Mouse (Mus musculus): ENCODE data around the gene Rnaseh1. TPM values are rescaled to one million over a fixed set of nuclear protein-coding genes. Genes with fewer than 3 reads are reported as not detected.
A peak's percentile ranks its signal among the peaks of the same experiment; 100 is the strongest.

Rnaseh1 gene
- polyA plus RNA-seq, 2 experiments = 26.5 to 31.9 TPM

DNA sequence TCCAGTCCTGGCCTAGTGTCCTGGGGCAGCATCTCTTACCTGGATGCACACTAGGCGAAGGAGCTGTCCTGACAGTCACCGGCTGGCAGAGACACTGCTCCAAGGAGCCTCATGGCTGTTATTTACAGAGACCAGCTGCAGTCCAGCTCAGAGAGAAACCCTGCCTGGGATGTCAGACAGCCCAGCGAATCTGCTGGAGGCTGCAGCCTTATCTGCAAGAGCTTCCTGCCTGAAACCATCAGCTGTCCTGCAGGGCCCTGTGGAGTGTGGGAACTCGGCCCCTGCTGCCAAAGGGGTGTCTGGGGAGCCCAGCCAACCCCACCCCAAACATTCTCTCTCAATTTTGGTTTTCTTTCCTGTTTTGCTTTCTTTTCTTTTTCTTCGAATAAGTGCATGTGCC is 26.2 kb upstream of the Rnaseh1 start, which contains the start of gene Colec11:
Colec11 (minus strand) TSS at position 183 of the 400 bp plus-strand sequence.
- 56% methylated on average over 5 of the region's 5 CpGs for WGBS
- ATAC-seq (ENCODE audit: low FRiP score, low read depth) (no peak), DNase-seq (ENCODE audit: low spot score) (no peak)
- TF ChIP-seq POLR2A (IDR thresholded peaks at IDR 0.05; ENCODE audit: borderline replicate concordance, extremely low read depth, insufficient read depth, insufficient read length) = no peak
- no peak within 1 kb of the TSS for H3K4me3 ChIP-seq (replicated peaks; ENCODE audit: low read length)
- no peaks in the 10 kb centered on the region for H3K27me3 ChIP-seq (ENCODE audit: control insufficient read depth, insufficient read depth, low read length)
- H3K36me3 ChIP-seq (ENCODE audit: control insufficient read depth, insufficient read depth, low read length) = peaks cover 3% of the 10 kb centered on the region; the same call in 1 of the 2 replicates
- H3K4me2 ChIP-seq (replicated peaks; ENCODE audit: low read depth, low read length, severe bottlenecking) = no peak within 1 kb of the TSS
- H3K9ac ChIP-seq (ENCODE audit: low read depth, low read length, severe bottlenecking) = no peak within 1 kb of the TSS
- no peaks in the 10 kb centered on the region for H3K9me3 ChIP-seq (ENCODE audit: control insufficient read depth, low read length)
- H3K4me1 ChIP-seq (ENCODE audit: control insufficient read depth, insufficient read depth, low read length) = no peaks in the 10 kb centered on the region
- H3K27ac ChIP-seq (replicated peaks; ENCODE audit: low read depth, low read length) = no peak within 1 kb of the TSS

- ATAC-seq (ENCODE audit: low FRiP score, low read depth) (no peak), DNase-seq (ENCODE audit: low spot score) (no peak)
- H3K27me3 ChIP-seq (ENCODE audit: control insufficient read depth, insufficient read depth, low read length) = no peaks in the 10 kb centered on the region
- no peaks in the 10 kb centered on the region for H3K9me3 ChIP-seq (ENCODE audit: control insufficient read depth, low read length)
- 84% methylated on average over 2 of the region's 2 CpGs for WGBS
- H3K4me3 ChIP-seq (replicated peaks; ENCODE audit: low read length) = no peak overlapping the region
- H3K27ac ChIP-seq (replicated peaks; ENCODE audit: low read depth, low read length) = no peak overlapping the region
- no peaks in the 10 kb centered on the region for H3K4me1 ChIP-seq (ENCODE audit: control insufficient read depth, insufficient read depth, low read length)
- H3K36me3 ChIP-seq (ENCODE audit: control insufficient read depth, insufficient read depth, low read length) = peaks cover 13% of the 10 kb centered on the region
- H3K9ac ChIP-seq (ENCODE audit: low read depth, low read length, severe bottlenecking) = no peak overlapping the region
- H3K4me2 ChIP-seq (replicated peaks; ENCODE audit: low read depth, low read length, severe bottlenecking) = no peak overlapping the region
- no peak for TF ChIP-seq POLR2A (IDR thresholded peaks at IDR 0.05; ENCODE audit: borderline replicate concordance, extremely low read depth, insufficient read depth, insufficient read length)
Measured at GRCm38 (mm10) chr12:28624251-28624650, 25.2 kb upstream of the Rnaseh1 start.

DNA sequence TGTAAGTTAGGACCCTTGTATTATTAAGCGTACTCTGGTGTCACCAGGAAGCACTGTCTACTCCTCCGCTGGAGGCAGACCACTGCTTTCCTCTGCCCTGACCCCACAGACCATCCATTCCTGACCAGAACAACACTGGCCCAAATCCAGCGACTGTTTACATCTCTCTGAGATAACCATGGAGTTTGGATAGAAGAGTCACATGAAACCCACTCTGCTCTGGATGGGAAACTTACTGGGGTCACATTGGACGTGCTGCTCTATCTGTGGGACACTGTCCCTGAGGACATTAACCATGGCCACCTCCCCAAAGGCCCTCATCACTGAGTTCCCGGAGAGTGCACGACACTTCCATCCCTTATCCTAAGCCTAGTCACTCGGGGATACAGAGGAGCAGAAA is 24.0 kb upstream of the Rnaseh1 start:
- no peak overlapping the region for H3K9ac ChIP-seq (ENCODE audit: low read depth, low read length, severe bottlenecking)
- no peaks in the 10 kb centered on the region for H3K4me1 ChIP-seq (ENCODE audit: control insufficient read depth, insufficient read depth, low read length)
- no peak overlapping the region for H3K27ac ChIP-seq (replicated peaks; ENCODE audit: low read depth, low read length)
- H3K27me3 ChIP-seq (ENCODE audit: control insufficient read depth, insufficient read depth, low read length) = no peaks in the 10 kb centered on the region
- 85% methylated on average over 7 of the region's 7 CpGs for WGBS
- H3K36me3 ChIP-seq (ENCODE audit: control insufficient read depth, insufficient read depth, low read length) = peaks cover 24% of the 10 kb centered on the region
- TF ChIP-seq POLR2A (IDR thresholded peaks at IDR 0.05; ENCODE audit: borderline replicate concordance, extremely low read depth, insufficient read depth, insufficient read length) = no peak
- DNase-seq (ENCODE audit: low spot score) (no peak), ATAC-seq (ENCODE audit: low FRiP score, low read depth) (no peak)
- no peak overlapping the region for H3K4me3 ChIP-seq (replicated peaks; ENCODE audit: low read length)
- H3K4me2 ChIP-seq (replicated peaks; ENCODE audit: low read depth, low read length, severe bottlenecking) = no peak overlapping the region
- H3K9me3 ChIP-seq (ENCODE audit: control insufficient read depth, low read length) = no peaks in the 10 kb centered on the region

DNA sequence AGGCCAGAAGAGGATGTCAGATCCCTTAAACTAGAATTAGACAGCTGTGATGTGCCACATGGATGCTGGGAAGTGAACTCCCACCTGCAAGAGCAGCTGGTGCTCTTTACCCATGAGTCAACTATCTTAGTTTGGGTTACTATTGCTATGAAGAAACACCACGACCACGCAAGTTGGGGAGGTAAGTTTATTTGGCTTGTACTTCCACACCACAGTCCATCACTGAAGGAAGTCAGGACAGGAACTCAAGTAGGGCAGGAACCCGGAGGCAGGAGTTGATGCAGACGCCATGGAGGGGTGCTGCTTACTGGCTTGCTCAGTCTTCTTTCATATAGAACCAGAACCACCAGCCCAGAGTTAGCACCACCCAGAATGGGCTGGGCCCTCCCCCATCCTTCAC is 22.3 kb upstream of the Rnaseh1 start:
- WGBS = 63% methylated on average over 4 of the region's 4 CpGs

DNA sequence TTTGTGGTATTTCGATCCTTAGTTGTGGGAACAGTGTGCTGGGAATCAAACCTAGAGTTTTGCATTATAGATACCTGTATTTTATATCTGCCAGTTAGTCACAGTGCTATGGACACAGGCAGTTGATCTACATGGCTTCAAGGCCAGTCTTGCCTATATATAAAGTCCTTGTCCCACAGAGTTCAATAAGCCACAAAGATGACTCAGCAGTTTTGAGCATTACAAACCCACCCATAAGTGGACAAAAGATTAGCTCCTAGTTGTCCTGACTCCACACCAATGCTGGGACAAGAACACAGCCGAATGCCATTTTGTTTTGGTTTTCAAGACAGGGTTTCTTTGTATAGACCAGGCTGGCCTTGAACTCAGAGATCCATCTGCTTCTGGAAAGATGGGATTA is 21.0 kb upstream of the Rnaseh1 start:
- ATAC-seq (ENCODE audit: low FRiP score, low read depth) (no peak), DNase-seq (ENCODE audit: low spot score) (no peak)
- Histone ChIP-seq H3K4me2 (replicated peaks; ENCODE audit: low read depth, low read length, severe bottlenecking) (no peak overlapping the region), H3K27me3 (ENCODE audit: control insufficient read depth, insufficient read depth, low read length) (no peaks in the 10 kb centered on the region), H3K9ac (ENCODE audit: low read depth, low read length, severe bottlenecking) (no peak overlapping the region), H3K4me1 (ENCODE audit: control insufficient read depth, insufficient read depth, low read length) (no peaks in the 10 kb centered on the region), H3K9me3 (ENCODE audit: control insufficient read depth, low read length) (no peaks in the 10 kb centered on the region), H3K4me3 (replicated peaks; ENCODE audit: low read length) (no peak overlapping the region), H3K27ac (replicated peaks; ENCODE audit: low read depth, low read length) (no peak overlapping the region), H3K36me3 (ENCODE audit: control insufficient read depth, insufficient read depth, low read length) (peaks cover 55% of the 10 kb centered on the region)
- no peak for TF ChIP-seq POLR2A (IDR thresholded peaks at IDR 0.05; ENCODE audit: borderline replicate concordance, extremely low read depth, insufficient read depth, insufficient read length)
- WGBS = 95% methylated on average over 2 of the region's 2 CpGs

More for the DNA sequence above, 22.3 kb upstream of the Rnaseh1 start:
- no peaks in the 10 kb centered on the region for H3K9me3 ChIP-seq (ENCODE audit: control insufficient read depth, low read length)
- no peak overlapping the region for H3K27ac ChIP-seq (replicated peaks; ENCODE audit: low read depth, low read length)
- H3K4me1 ChIP-seq (ENCODE audit: control insufficient read depth, insufficient read depth, low read length) = no peaks in the 10 kb centered on the region
- H3K27me3 ChIP-seq (ENCODE audit: control insufficient read depth, insufficient read depth, low read length) = no peaks in the 10 kb centered on the region
- no peak overlapping the region for H3K4me2 ChIP-seq (replicated peaks; ENCODE audit: low read depth, low read length, severe bottlenecking)
- no peak for DNase-seq (ENCODE audit: low spot score)
- no peak for ATAC-seq (ENCODE audit: low FRiP score, low read depth)
- TF ChIP-seq POLR2A (IDR thresholded peaks at IDR 0.05; ENCODE audit: borderline replicate concordance, extremely low read depth, insufficient read depth, insufficient read length) = no peak
- no peak overlapping the region for H3K9ac ChIP-seq (ENCODE audit: low read depth, low read length, severe bottlenecking)
- no peak overlapping the region for H3K4me3 ChIP-seq (replicated peaks; ENCODE audit: low read length)
- H3K36me3 ChIP-seq (ENCODE audit: control insufficient read depth, insufficient read depth, low read length) = peaks cover 41% of the 10 kb centered on the region

DNA sequence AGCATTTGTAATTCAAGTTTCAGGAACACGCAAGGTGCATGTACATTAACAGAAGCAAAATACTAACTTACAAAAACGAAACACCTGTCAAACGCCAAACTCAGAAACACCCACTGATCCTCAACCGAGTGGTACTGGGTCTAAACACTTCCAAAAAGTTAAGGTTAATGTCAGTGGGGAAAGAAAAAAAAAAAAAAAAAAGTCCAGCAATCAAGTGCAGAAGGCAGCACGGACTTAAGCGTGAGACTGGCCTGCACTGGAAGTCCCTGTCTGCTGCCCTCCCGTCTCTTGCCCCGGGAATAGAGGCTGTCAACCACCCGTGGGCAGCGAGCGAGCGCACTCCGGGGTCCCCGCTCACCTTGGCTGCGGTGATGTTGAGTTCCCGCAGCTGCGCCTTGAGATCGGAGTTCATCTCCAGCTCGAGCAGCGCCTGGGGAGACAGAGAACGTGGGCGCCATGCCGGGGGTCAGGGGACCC is 14.3 kb upstream of the Rnaseh1 start:
- DNase-seq (ENCODE audit: low spot score) = no peak
- Histone ChIP-seq H3K36me3 (ENCODE audit: control insufficient read depth, insufficient read depth, low read length) (peaks cover 46% of the 10 kb centered on the region), H3K9me3 (ENCODE audit: control insufficient read depth, low read length) (no peaks in the 10 kb centered on the region), H3K9ac (ENCODE audit: low read depth, low read length, severe bottlenecking) (peak overlapping the region; percentile 95), H3K27ac (replicated peaks; ENCODE audit: low read depth, low read length) (peak overlapping the region; percentile 92), H3K4me3 (replicated peaks; ENCODE audit: low read length) (peak overlapping the region; percentile 83), H3K4me2 (replicated peaks; ENCODE audit: low read depth, low read length, severe bottlenecking) (peak overlapping the region; percentile 82), H3K27me3 (ENCODE audit: control insufficient read depth, insufficient read depth, low read length) (no peaks in the 10 kb centered on the region), H3K4me1 (ENCODE audit: control insufficient read depth, insufficient read depth, low read length) (peaks cover 5% of the 10 kb centered on the region)
- WGBS = under 1% methylated on average over 21 of the region's 23 CpGs
- peak; percentile 8 for ATAC-seq (ENCODE audit: low FRiP score, low read depth)
- TF ChIP-seq POLR2A (IDR thresholded peaks at IDR 0.05; ENCODE audit: borderline replicate concordance, extremely low read depth, insufficient read depth, insufficient read length) = no peak

Measured in limb, embryonic 14.5 days (tissue).